Mouse (Mus musculus) heart, adult 2 months (tissue): ENCODE data around the gene Hoxa6. TPM values are rescaled to one million over a fixed set of nuclear protein-coding genes. Genes with fewer than 3 reads are reported as not detected.

Experiments used
- DNase-seq, 2 experiments: peaks; one replicate each; pipeline ENCODE4 v3.0.0; 2021
- H3K27ac ChIP-seq: fragments of 200-600 bp; 2 replicates; pipeline ENCODE4 v1.8.1; 2022
- H3K27me3 ChIP-seq: fragments of 200-500 bp; 2 replicates; pipeline ENCODE4 v1.6.1; 2012; ENCODE audit warnings: mild to moderate bottlenecking, low read length, inconsistent platforms, mixed read lengths; ENCODE audit not compliant: control insufficient read depth, insufficient read depth
- H3K36me3 ChIP-seq: fragments of 200-500 bp; 2 replicates; pipeline ENCODE4 v1.6.1; 2012; ENCODE audit warnings: low read length, inconsistent platforms; ENCODE audit not compliant: control insufficient read depth, insufficient read depth
- H3K4me1 ChIP-seq: fragments of 200-500 bp; 2 replicates; pipeline ENCODE4 v1.6.1; 2011; ENCODE audit warnings: low read length; ENCODE audit not compliant: control insufficient read depth, insufficient read depth
- H3K4me3 ChIP-seq: fragments of 200-600 bp; 2 replicates; pipeline ENCODE4 v1.8.1; 2022
- H3K79me2 ChIP-seq: fragments of 200-500 bp; replicated peaks from 2 replicates; pipeline ENCODE4 v1.6.1; 2012; ENCODE audit warnings: mild to moderate bottlenecking, inconsistent platforms, low read length, moderate library complexity, mixed read lengths; ENCODE audit not compliant: control insufficient read depth, insufficient read depth
- H3K9ac ChIP-seq: fragments of 200-500 bp; 2 replicates; pipeline ENCODE4 v1.6.1; 2012; ENCODE audit warnings: low read depth, mild to moderate bottlenecking, control low read depth, inconsistent platforms, low read length, mixed read lengths
- CTCF ChIP-seq: fragments of 200-600 bp; IDR thresholded peaks from 2 replicates; pipeline ENCODE4 v1.8.1; 2022; ENCODE audit warnings: antibody characterized with exemption, mild to moderate bottlenecking, moderate library complexity
- EP300 ChIP-seq: fragments of 200-500 bp; IDR thresholded peaks from 2 replicates; pipeline ENCODE4 v1.6.1; 2011; ENCODE audit warnings: low read depth, low read length, control low read depth; ENCODE audit not compliant: insufficient read depth
- POLR2A ChIP-seq: fragments of 200-500 bp; IDR thresholded peaks from 2 replicates; pipeline ENCODE4 v1.6.1; 2011; ENCODE audit warnings: mild to moderate bottlenecking, low read depth, low read length, control low read depth; ENCODE audit not compliant: insufficient read depth
- WGBS: fragments of 180-500 bp; shearing (Covaris S2); methylation state at CpG from one replicate; pipeline ENCODE4 v1.1.7; 2018; 5-methylcytosine and 5-hydroxymethylcytosine counted together
- intact Hi-C: fragments of 180-260 bp; cut with DNase I; formaldehyde crosslinking; loops from one replicate; pipeline ENCODE4 v1.15.1; 2025
- polyA plus RNA-seq: library from polyadenylated mRNA; depleted of rRNA; stranded (reverse); fragments of >200 nt; gene quantifications from 2 replicates; pipeline ENCODE4 v1.2.3, GENCODE M21; 2012
- total RNA-seq, 2 experiments: library from RNA; stranded (reverse); gene quantifications; 2 replicates each; pipeline ENCODE4 v1.2.3; 2021

Hoxa6 gene
- total and polyA plus RNA-seq, 3 experiments, result not detected

- peak in 1 of 2 experiments; percentile 25 for DNase-seq
- H3K4me3 ChIP-seq, result no peak overlapping the region; the same call in 1 of the 2 replicates
- H3K79me2 ChIP-seq, result no peaks in the 10 kb centered on the region
- H3K36me3 ChIP-seq, result no peaks in the 10 kb centered on the region
- H3K4me1 ChIP-seq, result peaks cover 1% of the 10 kb centered on the region; the same call in 1 of the 2 replicates
- H3K27ac ChIP-seq, result no peak overlapping the region
- no peak overlapping the region for H3K9ac ChIP-seq
- peaks cover 49% of the 10 kb centered on the region for H3K27me3 ChIP-seq
- intact Hi-C loops, result loop anchor here (5.0 kb wide), 1 partner anchor 34 kb away; no protein-coding TSS in a partner anchor
- WGBS, result 9% methylated on average over 23 of the region's 23 CpGs
- no peak for TF ChIP-seq CTCF
- TF ChIP-seq POLR2A, result no peak
- no peak for TF ChIP-seq EP300
Measured at GRCm38 (mm10) chr6:52217895-52218642, 9.5 kb upstream of the Hoxa6 start.

GRCm38 (mm10) chr6:52217459-52217768 lies 8.9 kb upstream of the Hoxa6 start:
- Histone ChIP-seq H3K9ac (no peak overlapping the region), H3K79me2 (no peaks in the 10 kb centered on the region), H3K4me1 (peaks cover 1% of the 10 kb centered on the region), H3K4me3 (peak overlapping the region; percentile 28), H3K27me3 (peaks cover 54% of the 10 kb centered on the region), H3K27ac (no peak overlapping the region), H3K36me3 (no peaks in the 10 kb centered on the region)
- no peak for TF ChIP-seq EP300
- no peak for TF ChIP-seq POLR2A
- no peak for TF ChIP-seq CTCF
- whole genome bisulfite sequencing, result 4% methylated on average over 25 of the region's 25 CpGs
- peak; percentile 39 to 52 for DNase-seq
- intact Hi-C loops, result loop anchor here (5.0 kb wide), 1 partner anchor 35 kb away; no protein-coding TSS in a partner anchor

- 3% methylated on average over 60 of the region's 60 CpGs for WGBS
- no peak for TF ChIP-seq EP300
- TF ChIP-seq POLR2A, result no peak
- no peak for TF ChIP-seq CTCF
- intact Hi-C loops, result loop anchor here (5.0 kb wide), 1 partner anchor 35 kb away; no protein-coding TSS in a partner anchor
- DNase-seq, result peak; percentile 19 to 47
- H3K27me3 ChIP-seq, result peaks cover 54% of the 10 kb centered on the region
- no peak overlapping the region for H3K9ac ChIP-seq
- peaks cover 1% of the 10 kb centered on the region for H3K4me1 ChIP-seq
- H3K36me3 ChIP-seq, result no peaks in the 10 kb centered on the region
- peak overlapping the region; percentile 28 for H3K4me3 ChIP-seq
- H3K27ac ChIP-seq, result no peak overlapping the region
- no peaks in the 10 kb centered on the region for H3K79me2 ChIP-seq
Measured at GRCm38 (mm10) chr6:52216691-52217458, 8.4 kb upstream of the Hoxa6 start.

GRCm38 (mm10) chr6:52215771-52216535 lies 7.4 kb upstream of the Hoxa6 start:
- Histone ChIP-seq H3K4me3 (no peak overlapping the region), H3K36me3 (no peaks in the 10 kb centered on the region), H3K9ac (no peak overlapping the region), H3K27ac (no peak overlapping the region), H3K27me3 (peaks cover 50% of the 10 kb centered on the region), H3K79me2 (no peaks in the 10 kb centered on the region), H3K4me1 (no peaks in the 10 kb centered on the region; the same call in 1 of the 2 replicates)
- intact Hi-C loops, result loop anchor here (5.0 kb wide), 1 partner anchor 36 kb away; no protein-coding TSS in a partner anchor
- TF ChIP-seq CTCF (no peak), EP300 (no peak), POLR2A (no peak)
- peak; percentile 3 to 27 for DNase-seq
- whole genome bisulfite sequencing, result 4% methylated on average over 30 of the region's 30 CpGs

- H3K9ac ChIP-seq, result no peak overlapping the region
- no peak overlapping the region for H3K4me3 ChIP-seq
- no peaks in the 10 kb centered on the region; the same call in 1 of the 2 replicates for H3K4me1 ChIP-seq
- H3K79me2 ChIP-seq, result no peaks in the 10 kb centered on the region
- DNase-seq, result peak in 1 of 2 experiments; percentile 2
- intact Hi-C loops, result loop anchor here (5.0 kb wide), 1 partner anchor 37 kb away; no protein-coding TSS in a partner anchor
- H3K27me3 ChIP-seq, result peaks cover 49% of the 10 kb centered on the region
- no peaks in the 10 kb centered on the region for H3K36me3 ChIP-seq
- WGBS, result 32% methylated on average over 3 of the region's 3 CpGs
- H3K27ac ChIP-seq, result no peak overlapping the region
- no peak for TF ChIP-seq CTCF
- TF ChIP-seq POLR2A, result no peak
- TF ChIP-seq EP300, result no peak
Measured at GRCm38 (mm10) chr6:52215070-52215469, 6.5 kb upstream of the Hoxa6 start.
